Mouse (Mus musculus): ENCODE results near the gene Manea. TPM values are rescaled to one million over a fixed set of nuclear protein-coding genes. Genes with fewer than 3 reads are reported as not detected.
A peak's percentile ranks its signal among the peaks of the same experiment; 100 is the strongest.
"Not testable (repeated sequence)": the region's sequence is repeated elsewhere in the genome, so short reads cannot be mapped to it uniquely, and the experiment has no call there.

Manea gene
- 19.6 and 21.1 TPM in 2 replicates for polyA plus RNA-seq (2016; fragmentation: Nextera tagmentation; extraction: Ambion mirVana)

GRCm38 (mm10) chr4:26346443-26347106 is at the start of gene Manea:
Gene Manea, minus strand, starts transcription at chr4:26346891.
- H3K27me3 ChIP-seq (replicated peaks) = no peaks in the 10 kb centered on the region
- peak; percentile 99 for ATAC-seq (ENCODE audit: insufficient number of reproducible peaks, low FRiP score)
- no peaks in the 10 kb centered on the region for H3K36me3 ChIP-seq
- 0% methylated on average over 52 of the region's 52 CpGs for WGBS
- peak within 1 kb of the TSS; percentile 64 for H3K4me2 ChIP-seq
- H3K9ac ChIP-seq = peak within 1 kb of the TSS; percentile 90
- H3K27ac ChIP-seq (ENCODE audit: poor library complexity, severe bottlenecking) = peak within 1 kb of the TSS; percentile 95
- H3K4me3 ChIP-seq = peak within 1 kb of the TSS; percentile 92
- 0 out of 2 replicates have a peak, but pooled peaks cover 2% of the 10 kb centered on the region for H3K4me1 ChIP-seq (replicated peaks)
- H3K9me3 ChIP-seq (replicated peaks) = no peaks in the 10 kb centered on the region

GRCm38 (mm10) chr4:26354616-26355015 is 7.9 kb upstream of the Manea start:
- no peaks in the 10 kb centered on the region for H3K4me1 ChIP-seq (replicated peaks)
- H3K4me2 ChIP-seq = no peak overlapping the region
- WGBS = 89% methylated on average over 2 of the region's 2 CpGs
- no peaks in the 10 kb centered on the region for H3K27me3 ChIP-seq (replicated peaks)
- no peaks in the 10 kb centered on the region for H3K36me3 ChIP-seq
- no peaks in the 10 kb centered on the region for H3K9me3 ChIP-seq (replicated peaks)
- no peak overlapping the region for H3K9ac ChIP-seq
- H3K4me3 ChIP-seq = no peak overlapping the region
- no peak overlapping the region for H3K27ac ChIP-seq (ENCODE audit: poor library complexity, severe bottlenecking)
- ATAC-seq (ENCODE audit: insufficient number of reproducible peaks, low FRiP score) = no peak

DNA sequence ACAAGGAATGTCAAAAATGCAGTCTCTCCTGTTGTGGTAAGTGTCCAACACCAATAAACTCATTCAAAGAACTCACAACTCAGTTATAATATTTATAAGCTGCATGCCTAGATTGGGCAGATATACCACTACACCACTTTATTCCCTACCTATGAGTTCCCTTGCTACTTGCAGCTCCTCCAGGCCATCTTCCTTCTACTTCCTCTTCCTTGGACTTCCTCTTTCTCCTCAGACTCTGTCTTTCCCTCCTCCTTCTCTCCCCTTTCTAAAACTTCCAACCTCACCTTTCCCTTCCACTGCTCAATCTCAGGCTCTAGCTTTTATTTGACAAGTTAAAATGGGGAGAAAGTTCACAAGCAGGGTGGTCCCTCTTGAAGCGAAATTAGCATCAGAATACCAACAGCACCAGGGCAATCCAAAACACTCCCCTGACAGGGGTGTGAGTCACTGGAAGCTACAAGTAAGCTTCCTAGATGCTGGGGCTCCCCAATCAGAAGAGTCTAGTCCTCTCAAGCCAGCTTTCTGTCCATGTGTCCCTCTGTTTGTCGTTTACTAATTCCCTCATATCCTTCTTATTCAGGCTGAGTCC is 7.0 kb upstream of the Manea start:
- H3K4me1 ChIP-seq (replicated peaks) = no peaks in the 10 kb centered on the region
- no peak overlapping the region for H3K4me2 ChIP-seq
- H3K36me3 ChIP-seq = no peaks in the 10 kb centered on the region
- no peak overlapping the region for H3K9ac ChIP-seq
- H3K4me3 ChIP-seq = no peak overlapping the region
- ATAC-seq (ENCODE audit: insufficient number of reproducible peaks, low FRiP score) = no peak
- H3K9me3 ChIP-seq (replicated peaks) = no peaks in the 10 kb centered on the region
- H3K27me3 ChIP-seq (replicated peaks) = no peaks in the 10 kb centered on the region
- H3K27ac ChIP-seq (ENCODE audit: poor library complexity, severe bottlenecking) = no peak overlapping the region
- 24% methylated on average over 2 of the region's 2 CpGs for WGBS

DNA sequence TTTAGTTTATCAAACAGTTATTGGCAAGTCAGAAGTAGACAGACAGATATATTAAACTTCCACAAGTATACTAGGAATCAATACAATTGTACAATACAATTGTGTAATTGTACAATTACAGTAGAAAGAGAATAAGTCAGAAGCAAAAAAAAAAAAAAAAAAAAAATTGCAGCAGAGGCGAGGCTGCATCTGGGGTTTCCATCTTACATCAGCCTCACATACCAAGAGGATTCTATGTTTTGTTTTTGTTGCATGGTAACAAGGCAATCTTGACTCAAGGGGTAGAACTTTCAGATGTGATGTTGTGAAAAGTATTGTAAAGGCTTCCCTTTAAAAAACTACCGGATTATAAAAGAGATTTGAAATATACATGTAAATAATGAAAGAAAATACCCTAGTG is 548 bp upstream of the Manea start:
- ATAC-seq (ENCODE audit: insufficient number of reproducible peaks, low FRiP score) = no peak
- no peak overlapping the region for H3K4me3 ChIP-seq

DNA sequence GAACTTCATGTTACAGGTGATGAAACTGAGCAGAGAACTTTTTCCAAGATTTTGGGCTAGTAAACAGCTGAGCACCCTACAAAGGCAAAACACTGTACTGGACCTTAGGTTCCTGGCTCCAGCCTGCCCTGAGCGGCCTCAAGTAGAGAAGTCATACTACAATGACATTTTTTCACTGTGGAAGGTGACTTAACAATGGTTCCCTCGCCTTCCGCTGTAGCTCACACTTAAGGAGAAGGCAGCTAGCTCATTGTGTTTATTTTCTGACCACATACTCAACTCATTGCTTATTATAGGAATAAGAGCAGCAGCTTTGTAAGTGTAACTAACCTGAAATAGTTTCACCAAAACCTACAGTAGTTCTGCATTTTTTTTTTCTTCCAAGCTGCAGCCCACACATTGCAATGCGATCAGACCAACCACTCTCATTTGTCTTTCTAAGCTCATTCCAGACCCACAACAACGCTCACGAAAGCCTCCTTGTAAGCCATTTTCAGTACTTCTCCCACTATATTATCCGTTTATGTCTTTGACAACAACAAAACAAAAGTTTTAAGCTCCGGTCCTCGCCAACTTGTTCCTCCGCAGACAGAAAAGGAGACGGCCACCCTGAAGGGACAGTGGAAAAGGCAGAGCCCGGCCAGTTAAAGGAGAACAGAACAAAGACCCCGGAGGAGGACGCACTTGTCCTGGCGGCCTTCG is 799 bp downstream of the Manea start:
- Histone ChIP-seq H3K36me3 (no peaks in the 10 kb centered on the region), H3K4me1 (replicated peaks) (0 out of 2 replicates have a peak, but pooled peaks cover 2% of the 10 kb centered on the region), H3K9me3 (replicated peaks) (no peaks in the 10 kb centered on the region), H3K27ac (ENCODE audit: poor library complexity, severe bottlenecking) (peak overlapping the region; percentile 95), H3K4me2 (peak overlapping the region; percentile 64), H3K27me3 (replicated peaks) (no peaks in the 10 kb centered on the region), H3K4me3 (peak overlapping the region; percentile 92), H3K9ac (peak overlapping the region; percentile 90)
- 2% methylated on average over 16 of the region's 16 CpGs for WGBS
- ATAC-seq (ENCODE audit: insufficient number of reproducible peaks, low FRiP score) = no peak

More for the DNA sequence above, 548 bp upstream of the Manea start:
- H3K27me3 ChIP-seq (replicated peaks) = no peaks in the 10 kb centered on the region
- no peaks in the 10 kb centered on the region for H3K36me3 ChIP-seq
- H3K4me2 ChIP-seq = no peak overlapping the region
- WGBS = 57% methylated on average over 2 of the region's 2 CpGs
- H3K4me1 ChIP-seq (replicated peaks) = 0 out of 2 replicates have a peak, but pooled peaks cover 2% of the 10 kb centered on the region
- H3K27ac ChIP-seq (ENCODE audit: poor library complexity, severe bottlenecking) = no peak overlapping the region
- H3K9me3 ChIP-seq (replicated peaks) = no peaks in the 10 kb centered on the region
- no peak overlapping the region for H3K9ac ChIP-seq

DNA sequence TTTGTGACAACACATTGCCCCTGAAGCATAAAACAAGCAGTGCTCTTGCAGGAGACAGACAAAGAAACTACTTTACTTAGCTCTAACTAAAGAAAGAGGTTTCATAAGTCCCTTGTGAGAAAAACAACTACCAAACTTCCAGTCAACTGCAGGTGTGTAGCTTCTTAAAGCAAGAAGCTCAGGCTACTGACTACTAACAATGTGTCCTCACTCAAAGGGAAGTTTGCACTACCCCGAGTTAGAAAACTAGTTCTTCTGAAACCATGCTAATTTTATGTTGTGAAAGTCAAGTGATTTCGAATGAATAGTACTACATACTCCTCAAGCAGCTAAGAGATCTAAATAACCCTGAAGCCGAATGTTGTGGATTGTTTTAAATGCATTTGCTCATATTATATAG is 1.6 kb downstream of the Manea start:
- H3K9me3 ChIP-seq (replicated peaks) = no peaks in the 10 kb centered on the region
- H3K27me3 ChIP-seq (replicated peaks) = no peaks in the 10 kb centered on the region
- no peak overlapping the region for H3K27ac ChIP-seq (ENCODE audit: poor library complexity, severe bottlenecking)
- H3K36me3 ChIP-seq = 0 out of 2 replicates have a peak, but pooled peaks cover 4% of the 10 kb centered on the region
- no peak overlapping the region for H3K9ac ChIP-seq
- peaks cover 2% of the 10 kb centered on the region; the same call in 1 of the 2 replicates for H3K4me1 ChIP-seq (replicated peaks)
- 0 out of 2 replicates have a peak overlapping the region, but pooled peaks have one; percentile 43 for H3K4me2 ChIP-seq
- no peak overlapping the region for H3K4me3 ChIP-seq
- no peak for ATAC-seq (ENCODE audit: insufficient number of reproducible peaks, low FRiP score)
- 76% methylated on average over 3 of the region's 3 CpGs for WGBS

- peaks cover 2% of the 10 kb centered on the region; the same call in 1 of the 2 replicates for H3K4me1 ChIP-seq (replicated peaks)
- no peak for ATAC-seq (ENCODE audit: insufficient number of reproducible peaks, low FRiP score)
- H3K4me3 ChIP-seq = no peak overlapping the region
- H3K9ac ChIP-seq = no peak overlapping the region
- H3K4me2 ChIP-seq = no peak overlapping the region
- H3K9me3 ChIP-seq (replicated peaks) = no peaks in the 10 kb centered on the region
- H3K27ac ChIP-seq (ENCODE audit: poor library complexity, severe bottlenecking) = no peak overlapping the region
- H3K27me3 ChIP-seq (replicated peaks) = no peaks in the 10 kb centered on the region
- 0 out of 2 replicates have a peak, but pooled peaks cover 8% of the 10 kb centered on the region for H3K36me3 ChIP-seq
These were observed 4.3 kb downstream of the Manea start for GRCm38 (mm10) chr4:26342346-26342745.

DNA sequence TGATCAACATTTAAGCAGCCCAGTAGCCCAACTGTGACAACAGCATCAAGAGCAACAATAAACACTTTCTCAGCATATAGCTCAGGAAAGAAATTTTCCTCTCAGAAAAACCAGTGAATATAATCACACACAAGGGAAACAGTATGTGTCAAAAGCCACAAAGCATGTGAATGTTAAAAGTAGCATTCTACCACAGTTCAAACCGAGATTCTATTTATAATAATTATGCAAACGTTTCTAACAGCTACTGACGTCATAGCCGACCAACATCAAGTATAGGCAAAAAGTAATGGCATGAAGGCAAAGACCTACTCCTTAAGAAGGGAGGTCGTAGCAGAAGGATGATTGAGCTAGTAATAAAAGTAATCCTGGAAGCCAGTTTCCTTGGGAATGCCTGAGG is 8.1 kb downstream of the Manea start:
- no peaks in the 10 kb centered on the region for H3K9me3 ChIP-seq (replicated peaks)
- no peak overlapping the region for H3K4me2 ChIP-seq
- H3K4me1 ChIP-seq (replicated peaks) = no peaks in the 10 kb centered on the region; the same call in 1 of the 2 replicates
- no peak overlapping the region for H3K4me3 ChIP-seq
- peaks cover 10% of the 10 kb centered on the region; the same call in 1 of the 2 replicates for H3K36me3 ChIP-seq
- H3K27me3 ChIP-seq (replicated peaks) = no peaks in the 10 kb centered on the region
- H3K27ac ChIP-seq (ENCODE audit: poor library complexity, severe bottlenecking) = no peak overlapping the region
- no peak overlapping the region for H3K9ac ChIP-seq
- WGBS = 79% methylated on average over 5 of the region's 5 CpGs
- ATAC-seq (ENCODE audit: insufficient number of reproducible peaks, low FRiP score) = no peak

DNA sequence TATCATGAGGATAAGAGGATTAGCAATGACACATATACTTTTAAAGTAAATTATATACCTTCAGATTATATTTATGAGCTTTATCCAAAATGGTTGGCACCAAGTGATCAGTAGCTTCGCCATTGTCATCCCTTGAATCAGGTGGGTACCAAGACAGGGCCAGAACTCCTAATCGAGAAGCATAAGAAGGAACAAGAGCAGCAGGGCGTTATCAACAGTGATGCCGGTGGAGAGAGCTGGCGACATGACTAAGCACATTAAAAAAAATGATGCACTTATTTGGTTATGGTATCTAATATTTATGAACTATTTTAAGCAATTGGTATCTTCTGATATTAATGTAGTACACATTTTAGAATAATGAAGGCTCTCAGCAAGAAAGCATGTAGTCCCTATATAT is 10.1 kb downstream of the Manea start:
- no peaks in the 10 kb centered on the region; the same call in 1 of the 2 replicates for H3K4me1 ChIP-seq (replicated peaks)
- H3K9ac ChIP-seq = no peak overlapping the region
- 91% methylated on average over 5 of the region's 5 CpGs for WGBS
- no peaks in the 10 kb centered on the region for H3K9me3 ChIP-seq (replicated peaks)
- no peak overlapping the region for H3K4me3 ChIP-seq
- no peak overlapping the region for H3K4me2 ChIP-seq
- peaks cover 10% of the 10 kb centered on the region; the same call in 1 of the 2 replicates for H3K36me3 ChIP-seq
- ATAC-seq (ENCODE audit: insufficient number of reproducible peaks, low FRiP score) = no peak
- no peak overlapping the region for H3K27ac ChIP-seq (ENCODE audit: poor library complexity, severe bottlenecking)
- no peaks in the 10 kb centered on the region for H3K27me3 ChIP-seq (replicated peaks)

DNA sequence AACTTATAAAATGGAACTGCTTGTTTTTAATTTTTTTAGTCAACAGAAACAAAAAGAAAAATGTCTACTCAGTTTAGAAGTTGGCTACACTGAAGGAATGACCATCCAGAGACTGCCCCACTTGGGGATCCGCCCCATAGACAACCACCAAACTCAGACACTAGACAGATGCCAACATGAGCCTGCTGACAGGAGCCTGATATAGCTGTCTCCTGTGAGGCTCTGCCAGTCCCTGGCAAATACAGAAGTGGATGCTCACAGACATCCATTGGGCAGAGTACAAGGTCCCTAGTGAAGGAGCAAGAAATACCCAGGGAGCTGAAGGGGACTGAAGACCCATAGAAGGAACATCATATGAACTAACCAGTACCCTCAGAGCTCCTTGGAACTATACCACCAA is 42.0 kb downstream of the Manea start:
- 42% methylated on average over 1 of the region's 1 CpGs for WGBS
- H3K27ac ChIP-seq (ENCODE audit: poor library complexity, severe bottlenecking); H3K4me3 ChIP-seq; H3K36me3 ChIP-seq; H3K27me3 ChIP-seq (replicated peaks); H3K4me1 ChIP-seq (replicated peaks); H3K9ac ChIP-seq; H3K9me3 ChIP-seq (replicated peaks); ATAC-seq (ENCODE audit: insufficient number of reproducible peaks, low FRiP score); H3K4me2 ChIP-seq: not testable (repeated sequence)

DNA sequence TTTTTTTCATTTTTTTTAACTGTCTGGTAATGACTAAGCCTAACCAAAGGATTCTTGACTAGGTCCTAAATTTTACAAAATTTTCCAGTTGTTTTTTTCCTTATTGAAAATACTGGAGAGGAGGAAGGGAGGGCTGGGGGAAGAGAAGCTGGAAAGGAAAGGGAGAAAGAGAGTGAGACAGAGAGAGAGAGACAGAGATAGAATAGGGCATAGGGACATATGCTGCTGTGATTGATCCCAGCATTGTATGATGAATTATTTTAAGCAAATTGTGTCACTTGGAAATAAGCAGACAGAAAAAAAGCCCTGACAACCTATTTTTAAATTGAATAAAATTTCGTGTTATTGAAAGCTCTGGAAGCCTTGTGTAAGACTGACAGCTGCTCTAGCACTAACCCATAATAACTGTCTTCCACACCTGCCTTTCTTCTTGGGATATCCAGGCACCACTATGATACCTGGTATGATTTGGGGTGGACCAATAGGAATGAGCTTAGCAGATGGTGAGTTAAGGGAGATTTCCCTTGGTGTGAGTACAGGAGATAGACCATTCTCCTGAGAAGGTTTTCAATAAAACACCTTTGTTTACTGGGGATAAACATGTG is 69.5 kb downstream of the Manea start:
- H3K27ac ChIP-seq (ENCODE audit: poor library complexity, severe bottlenecking) = no peak overlapping the region
- no peaks in the 10 kb centered on the region for H3K9me3 ChIP-seq (replicated peaks)
- no peak overlapping the region for H3K4me2 ChIP-seq
- H3K4me3 ChIP-seq = no peak overlapping the region
- H3K4me1 ChIP-seq (replicated peaks) = no peaks in the 10 kb centered on the region
- H3K27me3 ChIP-seq (replicated peaks) = no peaks in the 10 kb centered on the region
- H3K36me3 ChIP-seq = no peaks in the 10 kb centered on the region
- H3K9ac ChIP-seq = no peak overlapping the region
- WGBS = 41% methylated on average over 1 of the region's 1 CpGs
- ATAC-seq (ENCODE audit: insufficient number of reproducible peaks, low FRiP score) = no peak
